Comparison of ENCODE assay signal across 9 mouse cellular contexts in the genomic region with DNA sequence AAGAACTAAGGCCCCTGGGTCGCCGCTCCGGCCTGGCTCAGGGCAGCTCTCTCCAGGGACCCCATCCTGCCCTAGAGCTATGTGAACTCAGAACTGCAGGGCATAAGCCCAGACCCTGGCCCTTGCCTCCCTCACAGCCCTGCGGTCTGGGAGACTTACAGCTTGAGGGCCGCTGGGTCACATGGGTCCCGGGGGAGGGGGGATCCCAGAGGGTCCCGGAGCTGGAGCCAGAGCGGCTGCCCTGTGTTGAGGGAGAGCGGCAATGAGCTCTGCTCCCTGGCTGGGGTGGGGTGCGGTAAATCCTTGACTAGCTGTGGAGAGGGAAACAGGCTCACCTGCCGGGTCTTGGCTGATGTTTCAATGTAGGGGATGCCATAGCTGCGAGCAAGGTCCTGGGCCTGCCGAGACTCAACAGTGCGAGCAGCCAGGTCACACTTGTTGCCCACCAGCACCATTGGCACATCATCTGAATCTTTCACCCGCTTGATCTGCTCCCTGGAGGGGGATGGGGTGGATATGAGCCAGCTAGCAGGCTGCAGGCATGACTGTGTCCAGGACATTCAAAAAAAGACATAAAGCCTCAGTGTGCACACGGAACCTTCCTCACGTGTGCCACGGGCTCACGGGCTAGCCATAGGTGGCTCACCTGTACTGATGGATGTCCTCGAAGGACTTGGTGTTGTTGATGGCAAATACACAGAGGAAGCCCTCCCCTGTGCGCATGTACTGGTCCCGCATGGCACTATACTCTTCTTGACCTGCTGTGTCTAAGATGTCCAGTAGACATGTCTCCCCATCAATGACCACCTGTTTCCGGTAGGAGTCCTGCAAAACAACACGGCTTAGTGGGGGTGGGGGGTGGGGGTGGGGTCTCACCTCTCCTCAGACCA. TPM values are rescaled to one million over a fixed set of nuclear protein-coding genes. Genes with fewer than 3 reads are reported as not detected.
DNase-seq lines count a peak whose midpoint lies in the region; ATAC-seq lines count a peak whose summit lies in the region.
"Had no signal": no experiment of that assay in that cellular context is flagged by ENCODE, and none has a peak within 500 bp of the region (broad histone marks: within the 10 kb centered on the region; RNA-seq: fewer than 3 reads in every experiment).

No protein-coding gene starts in this region.

- WGBS in heart, embryonic 14.5 days: 88% methylated on average over 24 of the region's 24 CpGs
- WGBS in embryonic facial prominence, embryonic 12.5 days: 89% methylated on average over 24 of the region's 24 CpGs
- 88% methylated on average over 24 of the region's 24 CpGs for WGBS in hindbrain, embryonic 16.5 days
- WGBS in midbrain, embryonic 14.5 days: 94% methylated on average over 24 of the region's 24 CpGs

- H3K36me3 ChIP-seq in heart, embryonic 14.5 days (ENCODE audit: control insufficient read depth, insufficient read depth, low read length): peaks cover 37% of the 10 kb centered on the region
- peaks cover 33% of the 10 kb centered on the region for H3K36me3 ChIP-seq in embryonic facial prominence, embryonic 12.5 days
- H3K36me3 ChIP-seq in hindbrain, embryonic 16.5 days (ENCODE audit: control insufficient read depth, insufficient read depth, low read length): peaks cover 26% of the 10 kb centered on the region
- H3K36me3 ChIP-seq in midbrain, embryonic 14.5 days (ENCODE audit: control insufficient read depth, insufficient read depth, low read length): peaks cover 35% of the 10 kb centered on the region

- peak overlapping the region; percentile 100 for H3K4me2 ChIP-seq in heart, embryonic 14.5 days (ENCODE audit: low read length)
- peak overlapping the region; percentile 95; the same call in 1 of the 2 replicates for H3K4me2 ChIP-seq in embryonic facial prominence, embryonic 12.5 days (replicated peaks)
- H3K4me2 ChIP-seq in hindbrain, embryonic 16.5 days (ENCODE audit: low read length): peak overlapping the region; percentile 99
- H3K4me2 ChIP-seq in midbrain, embryonic 14.5 days (ENCODE audit: low read length): peak overlapping the region; percentile 97

- H3K27me3 ChIP-seq in heart, embryonic 14.5 days (ENCODE audit: control insufficient read depth, insufficient read depth, low read length): no peaks in the 10 kb centered on the region
- H3K27me3 ChIP-seq in embryonic facial prominence, embryonic 12.5 days: no peaks in the 10 kb centered on the region
- no peaks in the 10 kb centered on the region for H3K27me3 ChIP-seq in hindbrain, embryonic 16.5 days (replicated peaks; ENCODE audit: control insufficient read depth, insufficient read depth, low read length)
- no peaks in the 10 kb centered on the region for H3K27me3 ChIP-seq in midbrain, embryonic 14.5 days (ENCODE audit: control insufficient read depth, insufficient read depth, low read length)

- peaks cover 6 to 18% of the 10 kb centered on the region in 2 experiments; a peak in 3 of 4 replicates for H3K4me1 ChIP-seq in heart, embryonic 14.5 days (ENCODE audit: control insufficient read depth in 2 of 2, insufficient read depth in 2 of 2, low read length in 2 of 2)
- H3K4me1 ChIP-seq in embryonic facial prominence, embryonic 12.5 days: peaks cover 21% of the 10 kb centered on the region
- peaks cover 19% of the 10 kb centered on the region for H3K4me1 ChIP-seq in hindbrain, embryonic 16.5 days (ENCODE audit: control insufficient read depth, insufficient read depth, low read depth, low read length)
- H3K4me1 ChIP-seq in midbrain, embryonic 14.5 days (ENCODE audit: control insufficient read depth, insufficient read depth, low read length): peaks cover 20% of the 10 kb centered on the region

- H3K4me3 ChIP-seq in heart, embryonic 14.5 days (ENCODE audit: control insufficient read depth in 1 of 2, insufficient read depth in 1 of 2, low read depth in 1 of 2, low read length in 2 of 2): peak overlapping the region in 1 of 2 experiments; percentile 83; a peak in 1 of 4 replicates
- H3K4me3 ChIP-seq in embryonic facial prominence, embryonic 12.5 days: peak overlapping the region; percentile 89; the same call in 1 of the 2 replicates
- no peak overlapping the region; the same call in 1 of the 2 replicates for H3K4me3 ChIP-seq in hindbrain, embryonic 16.5 days (ENCODE audit: low read length)
- peak overlapping the region; percentile 88; the same call in 1 of the 2 replicates for H3K4me3 ChIP-seq in midbrain, embryonic 14.5 days (replicated peaks; ENCODE audit: low read depth, low read length)

- intact Hi-C loops in heart, postnatal 10 days (cut with DNase I): loop anchor here (5.0 kb wide), 2 partner anchors 245 to 335 kb away; a partner anchor contains a TSS

- H3K9me3 ChIP-seq in heart, embryonic 14.5 days (ENCODE audit: control insufficient read depth, low read length): no peaks in the 10 kb centered on the region
- no peaks in the 10 kb centered on the region for H3K9me3 ChIP-seq in embryonic facial prominence, embryonic 12.5 days
- no peaks in the 10 kb centered on the region for H3K9me3 ChIP-seq in hindbrain, embryonic 16.5 days (ENCODE audit: control insufficient read depth, low read length)
- no peaks in the 10 kb centered on the region for H3K9me3 ChIP-seq in midbrain, embryonic 14.5 days (ENCODE audit: control insufficient read depth, low read length)

- DNase-seq in heart, postnatal 10 days: no peak
- DNase-seq in midbrain, embryonic 14.5 days: no peak
- DNase-seq in B cell, adult 2 months: no peak
- DNase-seq in adrenal gland, adult 18-20 months (ENCODE audit: low spot score in 2 of 2): no peak
- no peak for DNase-seq in frontal cortex, postnatal 36 days (ENCODE audit: low spot score in 2 of 2)

- no peak for ATAC-seq in heart, embryonic 14.5 days (ENCODE audit: insufficient number of reproducible peaks, insufficient read depth, low FRiP score, low read depth)
- no peak for ATAC-seq in embryonic facial prominence, embryonic 12.5 days (ENCODE audit: insufficient number of reproducible peaks, insufficient read depth, low FRiP score, low TSS enrichment)
- no peak for ATAC-seq in hindbrain, embryonic 16.5 days
- no peak for ATAC-seq in midbrain, embryonic 14.5 days (ENCODE audit: low FRiP score, low TSS enrichment)

- peak overlapping the region; percentile 97; the same call in 1 of the 2 replicates for H3K9ac ChIP-seq in heart, embryonic 14.5 days (ENCODE audit: low read length)
- H3K9ac ChIP-seq in embryonic facial prominence, embryonic 12.5 days: no peak overlapping the region
- H3K9ac ChIP-seq in hindbrain, embryonic 16.5 days (ENCODE audit: low read depth, low read length): no peak overlapping the region
- H3K9ac ChIP-seq in midbrain, embryonic 14.5 days (replicated peaks; ENCODE audit: low read length): no peak overlapping the region; the same call in 1 of the 2 replicates

- H3K27ac ChIP-seq in heart, embryonic 14.5 days (replicated peaks in 1 of 2; ENCODE audit: control insufficient read depth in 1 of 2, insufficient read depth in 1 of 2, low read depth in 2 of 2, low read length in 2 of 2): no peak overlapping the region
- H3K27ac ChIP-seq in embryonic facial prominence, embryonic 12.5 days: no peak overlapping the region
- no peak overlapping the region for H3K27ac ChIP-seq in hindbrain, embryonic 16.5 days (ENCODE audit: low read depth, low read length)
- H3K27ac ChIP-seq in midbrain, embryonic 14.5 days (replicated peaks; ENCODE audit: low read depth, low read length): no peak overlapping the region

RNA-seq across cellular contexts. Expression of a gene that starts 1.8 kb away (rescaled TPM):
- 93.9 and 96.7 TPM in 2 replicates for polyA plus RNA-seq in heart, embryonic 14.5 days (2014; fragmentation: Nextera tagmentation; extraction: Ambion mirVana)
- total RNA-seq in heart, postnatal 10 days (2021): 100 to 1,000 TPM; 102 to 114 TPM
- polyA plus RNA-seq in embryonic facial prominence, embryonic 12.5 days (2016; fragmentation: Nextera tagmentation; extraction: Ambion mirVana): 91.0 and 111 TPM in 2 replicates
- 93.2 and 132 TPM in 2 replicates for polyA plus RNA-seq in hindbrain, embryonic 16.5 days (2015; fragmentation: Nextera tagmentation; extraction: Ambion mirVana)
- polyA plus RNA-seq in midbrain, embryonic 14.5 days (2014; fragmentation: Nextera tagmentation; extraction: Ambion mirVana): 125 and 176 TPM in 2 replicates
- 10 to 100 TPM; 87.8 to 99.7 TPM for total RNA-seq in adrenal gland, adult 18-20 months (2021)

RNA-seq across cellular contexts. Expression of a gene that starts 1.9 kb away (rescaled TPM):
- polyA plus RNA-seq in heart, embryonic 14.5 days (2014; fragmentation: Nextera tagmentation; extraction: Ambion mirVana): 1.6 and 2.8 TPM in 2 replicates
- 1 to 10 TPM; 3.3 to 4.0 TPM for total RNA-seq in heart, postnatal 10 days (2021)
- 12.1 and 13.4 TPM in 2 replicates for polyA plus RNA-seq in embryonic facial prominence, embryonic 12.5 days (2016; fragmentation: Nextera tagmentation; extraction: Ambion mirVana)
- 10.1 and 10.4 TPM in 2 replicates for polyA plus RNA-seq in hindbrain, embryonic 16.5 days (2015; fragmentation: Nextera tagmentation; extraction: Ambion mirVana)
- 9.0 and 9.8 TPM in 2 replicates for polyA plus RNA-seq in midbrain, embryonic 14.5 days (2014; fragmentation: Nextera tagmentation; extraction: Ambion mirVana)
- 1 to 10 TPM; 3.9 to 6.9 TPM for total RNA-seq in adrenal gland, adult 18-20 months (2021)

RNA-seq across cellular contexts. Expression of a gene that starts 19.4 kb away (rescaled TPM):
- polyA plus RNA-seq in heart, embryonic 14.5 days (2014; fragmentation: Nextera tagmentation; extraction: Ambion mirVana): 109 and 116 TPM in 2 replicates
- total RNA-seq in heart, postnatal 10 days (2021): 10 to 100 TPM; 72.9 to 75.3 TPM
- polyA plus RNA-seq in embryonic facial prominence, embryonic 12.5 days (2016; fragmentation: Nextera tagmentation; extraction: Ambion mirVana): 87.9 and 88.1 TPM in 2 replicates
- polyA plus RNA-seq in hindbrain, embryonic 16.5 days (2015; fragmentation: Nextera tagmentation; extraction: Ambion mirVana): 53.6 and 54.1 TPM in 2 replicates
- 39.3 and 39.7 TPM in 2 replicates for polyA plus RNA-seq in midbrain, embryonic 14.5 days (2014; fragmentation: Nextera tagmentation; extraction: Ambion mirVana)
- 100 to 1,000 TPM; 218 to 327 TPM for total RNA-seq in adrenal gland, adult 18-20 months (2021)

RNA-seq across cellular contexts. Expression of a gene that starts 21.8 kb away (rescaled TPM):
- polyA plus RNA-seq in heart, embryonic 14.5 days (2014; fragmentation: Nextera tagmentation; extraction: Ambion mirVana): 0.46 and 0.62 TPM in 2 replicates
- not detected for total RNA-seq in heart, postnatal 10 days (2021)
- 3.9 TPM in 2 replicates for polyA plus RNA-seq in embryonic facial prominence, embryonic 12.5 days (2016; fragmentation: Nextera tagmentation; extraction: Ambion mirVana)
- polyA plus RNA-seq in hindbrain, embryonic 16.5 days (2015; fragmentation: Nextera tagmentation; extraction: Ambion mirVana): 0.35 and 0.89 TPM in 2 replicates
- polyA plus RNA-seq in midbrain, embryonic 14.5 days (2014; fragmentation: Nextera tagmentation; extraction: Ambion mirVana): 0.88 and 1.1 TPM in 2 replicates
- under 1 TPM; 0.13 to 0.33 TPM for total RNA-seq in adrenal gland, adult 18-20 months (2021)
- total RNA-seq: gastrocnemius, adult 18-20 months had no signal

RNA-seq across cellular contexts. Expression of a gene that starts 23.6 kb away (rescaled TPM):
- 12.1 and 12.4 TPM in 2 replicates for polyA plus RNA-seq in heart, embryonic 14.5 days (2014; fragmentation: Nextera tagmentation; extraction: Ambion mirVana)
- 1 to 10 TPM; 1.9 to 4.9 TPM for total RNA-seq in heart, postnatal 10 days (2021)
- polyA plus RNA-seq in embryonic facial prominence, embryonic 12.5 days (2016; fragmentation: Nextera tagmentation; extraction: Ambion mirVana): 38.6 and 42.3 TPM in 2 replicates
- 22.8 and 25.9 TPM in 2 replicates for polyA plus RNA-seq in hindbrain, embryonic 16.5 days (2015; fragmentation: Nextera tagmentation; extraction: Ambion mirVana)
- 25.9 and 27.2 TPM in 2 replicates for polyA plus RNA-seq in midbrain, embryonic 14.5 days (2014; fragmentation: Nextera tagmentation; extraction: Ambion mirVana)
- total RNA-seq in adrenal gland, adult 18-20 months (2021): 1 to 10 TPM; 1.4 to 2.6 TPM
